Mouse (Mus musculus): ENCODE measurements around the gene Gm49373. TPM values are rescaled to one million over a fixed set of nuclear protein-coding genes. Genes with fewer than 3 reads are reported as not detected.

Gene Gm49373
- polyA plus RNA-seq, 1 experiment: 0.96 TPM

DNA sequence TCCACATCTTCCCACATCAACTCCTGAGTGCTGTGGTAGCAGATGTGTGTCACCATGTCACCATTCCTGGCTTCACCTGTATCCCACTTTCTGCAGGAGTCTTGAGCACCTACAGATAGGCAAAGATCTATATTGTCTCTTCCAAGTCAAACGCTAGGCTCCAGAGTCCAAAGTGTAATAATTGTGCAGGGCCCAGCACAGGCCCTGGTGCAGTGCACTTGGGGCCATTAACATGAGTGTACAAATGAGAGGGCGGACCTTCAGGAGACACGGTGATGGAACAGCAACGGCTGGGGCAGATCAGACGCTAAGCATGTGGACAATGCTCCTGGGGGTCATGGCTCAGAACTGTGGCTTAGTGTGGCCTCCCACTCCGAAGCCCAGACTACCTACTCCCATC is 40.9 kb upstream of the Gm49373 start:
- H3K4me3 ChIP-seq (ENCODE audit: insufficient read depth, poor library complexity, severe bottlenecking): no peak overlapping the region
- no peaks in the 10 kb centered on the region for H3K36me3 ChIP-seq (ENCODE audit: control insufficient read depth, insufficient read depth)
- no peaks in the 10 kb centered on the region for H3K79me2 ChIP-seq (ENCODE audit: control insufficient read depth, insufficient read depth)
- no peak overlapping the region for H3ac ChIP-seq (ENCODE audit: control insufficient read depth, insufficient read length, low read depth)
- no peaks in the 10 kb centered on the region for H3K79me3 ChIP-seq (ENCODE audit: low read depth)
- TF ChIP-seq MYOD1 (IDR thresholded peaks at IDR 0.05; ENCODE audit: control insufficient read depth, insufficient read length, low read depth) (no peak), MAX (IDR thresholded peaks at IDR 0.05) (no peak), MYOG (IDR thresholded peaks at IDR 0.05; ENCODE audit: control insufficient read depth, extremely low read depth, insufficient read length) (no peak), FOSL1 (IDR thresholded peaks at IDR 0.05; ENCODE audit: insufficient read depth, low read length, poor library complexity, severe bottlenecking) (no peak), USF1 (IDR thresholded peaks at IDR 0.05; ENCODE audit: low read depth) (no peak), CEBPB (IDR thresholded peaks at IDR 0.05; ENCODE audit: low read depth) (no peak), CTCF (IDR thresholded peaks at IDR 0.05; ENCODE audit: control insufficient read depth, insufficient read depth, insufficient read length) (no peak)
- no peaks in the 10 kb centered on the region for H3K27me3 ChIP-seq (ENCODE audit: control insufficient read depth, insufficient read depth, insufficient read length)

DNA sequence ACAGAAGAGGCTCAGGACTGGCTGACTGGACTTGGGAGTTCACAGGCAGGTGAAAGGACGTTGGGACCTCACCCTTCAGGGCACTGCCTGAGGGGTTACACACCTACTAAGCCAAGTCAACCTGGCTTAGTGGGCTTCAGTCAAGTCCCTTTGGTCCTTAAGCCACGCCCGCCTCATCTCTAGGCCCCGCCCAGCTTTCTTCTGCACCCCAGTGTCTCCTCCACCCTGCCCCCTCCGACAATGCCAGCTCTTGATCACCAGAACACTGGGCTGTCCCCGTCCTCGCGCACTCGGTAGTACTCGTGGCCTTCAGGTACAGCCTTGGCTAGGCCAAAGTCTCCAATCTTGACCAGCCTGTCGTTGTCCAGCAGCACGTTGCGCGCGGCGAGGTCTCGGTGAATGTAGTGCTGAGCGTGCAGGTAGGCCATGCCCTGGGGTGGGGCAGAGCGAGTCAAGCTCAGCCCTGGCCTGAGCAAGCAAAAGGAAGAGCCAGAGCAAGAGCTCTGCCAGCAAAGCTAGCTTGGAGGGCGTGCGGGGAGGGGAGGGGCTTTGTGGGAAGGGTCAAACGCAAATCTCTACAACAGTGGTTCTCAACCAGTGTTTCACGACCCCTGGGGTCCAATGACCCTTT is 34.8 kb upstream of the Gm49373 start:
- Histone ChIP-seq H3K36me3 (ENCODE audit: control insufficient read depth, insufficient read depth) (no peaks in the 10 kb centered on the region), H3K79me2 (ENCODE audit: control insufficient read depth, insufficient read depth) (no peaks in the 10 kb centered on the region), H3K27me3 (ENCODE audit: control insufficient read depth, insufficient read depth, insufficient read length) (no peaks in the 10 kb centered on the region), H3ac (ENCODE audit: control insufficient read depth, insufficient read length, low read depth) (no peak overlapping the region), H3K4me3 (ENCODE audit: insufficient read depth, poor library complexity, severe bottlenecking) (no peak overlapping the region), H3K79me3 (ENCODE audit: low read depth) (no peaks in the 10 kb centered on the region)
- no peak for TF ChIP-seq FOSL1 (IDR thresholded peaks at IDR 0.05; ENCODE audit: insufficient read depth, low read length, poor library complexity, severe bottlenecking)

DNA sequence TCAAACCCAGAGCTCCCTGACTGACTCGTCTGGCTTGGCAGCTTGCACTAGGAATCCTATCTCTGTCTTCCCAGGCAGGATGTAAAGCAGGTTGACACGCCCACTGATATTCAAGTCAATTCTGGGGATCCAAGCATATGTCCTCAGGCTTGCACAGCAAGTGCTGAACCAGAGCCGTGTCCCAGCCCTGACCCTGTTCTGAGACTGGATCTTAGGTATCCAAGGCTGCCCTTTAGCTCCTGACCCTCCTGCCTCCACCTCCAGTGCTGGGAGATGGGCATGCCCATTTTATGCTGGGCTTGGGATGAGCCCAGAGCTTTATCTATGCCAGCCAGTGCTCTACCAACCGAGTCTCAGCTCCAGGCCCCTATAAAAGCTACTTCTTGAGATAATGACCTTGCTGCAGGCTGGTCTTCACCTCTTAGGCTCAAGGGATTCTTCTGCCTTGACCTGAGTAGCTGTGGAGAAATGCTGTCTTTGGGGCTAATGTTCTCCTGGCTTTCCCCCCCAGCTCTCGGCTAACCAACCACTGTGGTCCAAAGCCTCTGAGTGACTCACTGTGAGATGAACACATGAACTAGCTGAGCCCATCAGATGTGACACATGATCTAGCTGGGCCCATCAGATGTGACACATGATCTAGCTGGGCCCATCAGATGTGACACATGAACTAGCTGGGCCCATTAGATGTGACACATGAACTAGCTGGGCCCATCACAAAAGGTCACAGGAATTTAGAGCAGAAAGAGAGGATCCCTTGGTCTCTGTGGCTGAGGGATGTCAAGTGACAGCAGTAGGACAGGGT is 33.1 kb upstream of the Gm49373 start:
- no peaks in the 10 kb centered on the region for H3K36me3 ChIP-seq (ENCODE audit: control insufficient read depth, insufficient read depth)
- no peak overlapping the region for H3K4me3 ChIP-seq (ENCODE audit: insufficient read depth, poor library complexity, severe bottlenecking)
- H3K79me3 ChIP-seq (ENCODE audit: low read depth): no peaks in the 10 kb centered on the region
- TF ChIP-seq USF1 (IDR thresholded peaks at IDR 0.05; ENCODE audit: low read depth) (no peak), MAX (IDR thresholded peaks at IDR 0.05) (no peak), MYOD1 (IDR thresholded peaks at IDR 0.05; ENCODE audit: control insufficient read depth, insufficient read length, low read depth) (no peak), MYOG (IDR thresholded peaks at IDR 0.05; ENCODE audit: control insufficient read depth, extremely low read depth, insufficient read length) (no peak), FOSL1 (IDR thresholded peaks at IDR 0.05; ENCODE audit: insufficient read depth, low read length, poor library complexity, severe bottlenecking) (no peak), CEBPB (IDR thresholded peaks at IDR 0.05; ENCODE audit: low read depth) (no peak), CTCF (IDR thresholded peaks at IDR 0.05; ENCODE audit: control insufficient read depth, insufficient read depth, insufficient read length) (no peak)
- no peaks in the 10 kb centered on the region for H3K27me3 ChIP-seq (ENCODE audit: control insufficient read depth, insufficient read depth, insufficient read length)
- H3K79me2 ChIP-seq (ENCODE audit: control insufficient read depth, insufficient read depth): no peaks in the 10 kb centered on the region
- no peak overlapping the region for H3ac ChIP-seq (ENCODE audit: control insufficient read depth, insufficient read length, low read depth)

- Histone ChIP-seq H3K79me2 (ENCODE audit: control insufficient read depth, insufficient read depth) (no peaks in the 10 kb centered on the region), H3ac (ENCODE audit: control insufficient read depth, insufficient read length, low read depth) (no peak overlapping the region), H3K27me3 (ENCODE audit: control insufficient read depth, insufficient read depth, insufficient read length) (no peaks in the 10 kb centered on the region), H3K4me3 (ENCODE audit: insufficient read depth, poor library complexity, severe bottlenecking) (no peak overlapping the region), H3K79me3 (ENCODE audit: low read depth) (no peaks in the 10 kb centered on the region), H3K36me3 (ENCODE audit: control insufficient read depth, insufficient read depth) (no peaks in the 10 kb centered on the region)
- TF ChIP-seq CEBPB (IDR thresholded peaks at IDR 0.05; ENCODE audit: low read depth) (no peak), MAX (IDR thresholded peaks at IDR 0.05) (no peak), FOSL1 (IDR thresholded peaks at IDR 0.05; ENCODE audit: insufficient read depth, low read length, poor library complexity, severe bottlenecking) (no peak), CTCF (IDR thresholded peaks at IDR 0.05; ENCODE audit: control insufficient read depth, insufficient read depth, insufficient read length) (no peak), MYOD1 (IDR thresholded peaks at IDR 0.05; ENCODE audit: control insufficient read depth, insufficient read length, low read depth) (no peak), MYOG (IDR thresholded peaks at IDR 0.05; ENCODE audit: control insufficient read depth, extremely low read depth, insufficient read length) (no peak), USF1 (IDR thresholded peaks at IDR 0.05; ENCODE audit: low read depth) (no peak)
Observed at GRCm38 (mm10) chr9:21104814-21105213, 31.9 kb upstream of the Gm49373 start.

DNA sequence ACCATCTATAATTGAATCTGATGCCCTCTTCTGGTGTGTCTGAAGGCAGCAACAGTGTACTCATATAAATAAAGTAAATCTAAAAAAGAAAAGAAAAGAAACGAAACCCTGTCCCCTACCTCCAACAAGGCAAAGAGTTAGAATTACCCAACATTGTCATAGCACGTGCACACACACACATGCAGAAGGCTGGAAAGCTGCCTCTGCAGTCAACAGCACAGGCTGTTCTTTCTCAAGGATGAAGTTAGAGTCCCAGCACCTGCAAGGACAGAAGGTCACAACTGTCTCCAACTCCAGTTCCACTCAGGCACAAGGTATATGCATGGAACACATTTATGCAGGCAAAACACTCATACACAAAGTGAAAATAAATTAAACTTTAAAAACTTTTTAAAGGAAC is 29.2 kb upstream of the Gm49373 start:
- Histone ChIP-seq H3K79me2 (ENCODE audit: control insufficient read depth, insufficient read depth) (no peaks in the 10 kb centered on the region), H3K36me3 (ENCODE audit: control insufficient read depth, insufficient read depth) (no peaks in the 10 kb centered on the region), H3ac (ENCODE audit: control insufficient read depth, insufficient read length, low read depth) (no peak overlapping the region), H3K4me3 (ENCODE audit: insufficient read depth, poor library complexity, severe bottlenecking) (no peak overlapping the region), H3K27me3 (ENCODE audit: control insufficient read depth, insufficient read depth, insufficient read length) (no peaks in the 10 kb centered on the region), H3K79me3 (ENCODE audit: low read depth) (no peaks in the 10 kb centered on the region)
- TF ChIP-seq CTCF (IDR thresholded peaks at IDR 0.05; ENCODE audit: control insufficient read depth, insufficient read depth, insufficient read length) (no peak), CEBPB (IDR thresholded peaks at IDR 0.05; ENCODE audit: low read depth) (no peak), FOSL1 (IDR thresholded peaks at IDR 0.05; ENCODE audit: insufficient read depth, low read length, poor library complexity, severe bottlenecking) (no peak), USF1 (IDR thresholded peaks at IDR 0.05; ENCODE audit: low read depth) (no peak), MYOG (IDR thresholded peaks at IDR 0.05; ENCODE audit: control insufficient read depth, extremely low read depth, insufficient read length) (no peak), MYOD1 (IDR thresholded peaks at IDR 0.05; ENCODE audit: control insufficient read depth, insufficient read length, low read depth) (no peak), MAX (IDR thresholded peaks at IDR 0.05) (no peak)
